Mouse (Mus musculus): ENCODE results near the gene Gm11111.
"Not testable (repeated sequence)": the region's sequence is repeated elsewhere in the genome, so short reads cannot be mapped to it uniquely, and the experiment has no call there.

Gene Gm11111

GRCm38 (mm10) chr5:98552395-98552794, at the start of gene Gm11111:
Gene Gm11111, plus strand, starts transcription at chr5:98552695.
- DNase-seq (ENCODE audit: low spot score in 2 of 2): no peak

GRCm38 (mm10) chr5:98516214-98516613, 36.3 kb upstream of the Gm11111 start:
- no peak for DNase-seq (ENCODE audit: low spot score in 2 of 2)

- no peak for DNase-seq (ENCODE audit: low spot score in 2 of 2)
Measured at GRCm38 (mm10) chr5:98520118-98520517, 32.4 kb upstream of the Gm11111 start.

GRCm38 (mm10) chr5:98522270-98522977, 30.1 kb upstream of the Gm11111 start:
- DNase-seq (ENCODE audit: low spot score in 2 of 2): no peak

GRCm38 (mm10) chr5:98523050-98523449, 29.4 kb upstream of the Gm11111 start:
- DNase-seq (ENCODE audit: low spot score in 2 of 2): no peak

GRCm38 (mm10) chr5:98523783-98524182, 28.7 kb upstream of the Gm11111 start:
- no peak for DNase-seq (ENCODE audit: low spot score in 2 of 2)

- no peak for DNase-seq (ENCODE audit: low spot score in 2 of 2)
Measured at GRCm38 (mm10) chr5:98541333-98541732, 11.2 kb upstream of the Gm11111 start.

- DNase-seq (ENCODE audit: low spot score in 2 of 2): no peak
Measured at GRCm38 (mm10) chr5:98550285-98550684, 2.2 kb upstream of the Gm11111 start.

- no peak for DNase-seq (ENCODE audit: low spot score in 2 of 2)
Measured at GRCm38 (mm10) chr5:98550873-98551272, 1.6 kb upstream of the Gm11111 start.

- no peak for DNase-seq (ENCODE audit: low spot score in 2 of 2)
Measured at GRCm38 (mm10) chr5:98552811-98553601, 511 bp downstream of the Gm11111 start.

GRCm38 (mm10) chr5:98561301-98561700, 8.8 kb downstream of the Gm11111 start:
- no peak for DNase-seq (ENCODE audit: low spot score in 2 of 2)

- no peak for DNase-seq (ENCODE audit: low spot score in 2 of 2)
Measured at GRCm38 (mm10) chr5:98562806-98563205, 10.3 kb downstream of the Gm11111 start.

- DNase-seq (ENCODE audit: low spot score in 2 of 2): no peak
Measured at GRCm38 (mm10) chr5:98563801-98564200, 11.3 kb downstream of the Gm11111 start.

- no peak for DNase-seq (ENCODE audit: low spot score in 2 of 2)
Measured at GRCm38 (mm10) chr5:98566461-98567193, 14.1 kb downstream of the Gm11111 start.

- no peak for DNase-seq (ENCODE audit: low spot score in 2 of 2)
Measured at GRCm38 (mm10) chr5:98568481-98568880, 16.0 kb downstream of the Gm11111 start.

- no peak for DNase-seq (ENCODE audit: low spot score in 2 of 2)
Measured at GRCm38 (mm10) chr5:98569029-98569513, 16.6 kb downstream of the Gm11111 start.

GRCm38 (mm10) chr5:98572392-98572791, 19.9 kb downstream of the Gm11111 start:
- no peak for DNase-seq (ENCODE audit: low spot score in 2 of 2)

GRCm38 (mm10) chr5:98574711-98575470, 22.4 kb downstream of the Gm11111 start:
- no peak for DNase-seq (ENCODE audit: low spot score in 2 of 2)

GRCm38 (mm10) chr5:98575471-98575834, 23.0 kb downstream of the Gm11111 start:
- no peak for DNase-seq (ENCODE audit: low spot score in 2 of 2)

GRCm38 (mm10) chr5:98576538-98576937, 24.0 kb downstream of the Gm11111 start:
- DNase-seq (ENCODE audit: low spot score in 2 of 2): not testable (repeated sequence)

- no peak for DNase-seq (ENCODE audit: low spot score in 2 of 2)
Measured at GRCm38 (mm10) chr5:98578398-98578797, 25.9 kb downstream of the Gm11111 start.

Data from urinary bladder, postnatal 36 days (tissue).